Mouse (Mus musculus) lung, embryonic 14.5 days (tissue): ENCODE measurements around the gene Nckap1l. TPM values are rescaled to one million over a fixed set of nuclear protein-coding genes. Genes with fewer than 3 reads are reported as not detected.

Source experiments
- ATAC-seq: fragments of 200-750 bp; cut with Nextera tagmentation; 2 replicates; pipeline ENCODE4 v1.8.0; 2017; ENCODE audit warnings: mild to moderate bottlenecking, moderate TSS enrichment, moderate library complexity; ENCODE audit not compliant: insufficient read depth
- DNase-seq: peaks from one replicate; pipeline ENCODE4 v3.0.0-alpha.2; 2015
- H3K27ac ChIP-seq: fragments of 300-500 bp; sonication (generic); 2 replicates; pipeline ENCODE4 v1.5.1; 2014; ENCODE audit warnings: low read depth, mild to moderate bottlenecking, moderate library complexity
- H3K27me3 ChIP-seq: fragments of 300-500 bp; sonication (generic); 2 replicates; pipeline ENCODE4 v1.6.1; 2014; ENCODE audit warnings: low read length, control low read depth; ENCODE audit not compliant: insufficient read depth
- H3K36me3 ChIP-seq: fragments of 300-500 bp; sonication (generic); 2 replicates; pipeline ENCODE4 v1.6.1; 2014; ENCODE audit warnings: control low read depth; ENCODE audit not compliant: insufficient read depth
- H3K4me1 ChIP-seq: fragments of 300-500 bp; sonication (generic); 2 replicates; pipeline ENCODE4 v1.6.1; 2014; ENCODE audit warnings: antibody characterized with exemption, control low read depth; ENCODE audit not compliant: insufficient read depth
- H3K4me2 ChIP-seq: fragments of 300-500 bp; sonication (generic); 2 replicates; pipeline ENCODE4 v1.6.1; 2014; ENCODE audit warnings: mild to moderate bottlenecking
- H3K4me3 ChIP-seq: fragments of 300-500 bp; sonication (generic); 2 replicates; pipeline ENCODE4 v1.5.1; 2014; ENCODE audit warnings: low read depth, low read length
- H3K9ac ChIP-seq: fragments of 300-500 bp; sonication (generic); 2 replicates; pipeline ENCODE4 v1.6.1; 2014
- H3K9me3 ChIP-seq: fragments of 300-500 bp; sonication (generic); 2 replicates; pipeline ENCODE4 v1.6.1; 2016; ENCODE audit warnings: low read depth, low read length, control low read depth
- CTCF ChIP-seq: IDR thresholded peaks from 2 replicates; pipeline ENCODE4 v1.5.1; 2016; ENCODE audit warnings: antibody characterized with exemption, low read depth
- WGBS: fragments of 180-500 bp; shearing (Covaris S2); extraction: QIAGEN DNeasy Blood & Tissue Kit; methylation state at CpG from one replicate; pipeline ENCODE4 v1.1.7; 2014; 5-methylcytosine and 5-hydroxymethylcytosine counted together
- polyA plus RNA-seq: library from polyadenylated mRNA; unstranded; fragments of >200 nt; fragmentation: Nextera tagmentation; extraction: Ambion mirVana; gene quantifications from 2 replicates; pipeline ENCODE4 v1.2.1, GENCODE M21; 2014

Gene Nckap1l
- polyA plus RNA-seq, 1 experiment from 2014 or later, result 2.6 TPM

- WGBS, result 3% methylated on average over 1 of the region's 1 CpGs
- no peak for ATAC-seq
- no peaks in the 10 kb centered on the region for H3K4me1 ChIP-seq
Measured at GRCm38 (mm10) chr15:103482488-103482887, 28.9 kb downstream of the Nckap1l start.

DNA sequence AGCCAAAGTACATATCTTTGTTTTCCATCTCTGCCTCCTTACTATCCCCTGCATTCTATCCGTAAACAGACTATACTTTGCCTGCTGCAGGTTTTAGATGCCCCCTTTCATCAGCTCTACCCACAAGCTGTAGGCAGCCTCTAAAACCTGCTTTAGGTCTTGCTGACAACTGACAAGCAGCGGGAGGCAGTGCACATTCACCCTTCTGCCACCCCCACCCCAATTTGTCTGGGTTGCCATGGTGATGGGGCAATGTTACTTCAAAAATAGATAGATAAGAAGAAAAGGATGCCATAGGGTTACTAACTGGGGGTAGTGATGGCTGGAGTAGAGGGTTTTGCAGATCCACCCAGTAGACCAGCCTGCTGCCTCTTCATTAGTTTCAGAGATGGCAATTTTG is 30.9 kb downstream of the Nckap1l start:
- no peak for DNase-seq
- no peak overlapping the region for H3K4me2 ChIP-seq
- TF ChIP-seq CTCF, result no peak
- H3K27me3 ChIP-seq, result no peaks in the 10 kb centered on the region
- H3K4me1 ChIP-seq, result no peaks in the 10 kb centered on the region
- H3K9me3 ChIP-seq, result no peaks in the 10 kb centered on the region
- no peaks in the 10 kb centered on the region for H3K36me3 ChIP-seq
- H3K27ac ChIP-seq, result no peak overlapping the region
- H3K9ac ChIP-seq, result no peak overlapping the region
- WGBS, result 43% methylated on average over 2 of the region's 2 CpGs
- no peak overlapping the region for H3K4me3 ChIP-seq
- no peak for ATAC-seq

More at GRCm38 (mm10) chr15:103482488-103482887, 28.9 kb downstream of the Nckap1l start:
- TF ChIP-seq CTCF, result peak; percentile 49
- H3K9me3 ChIP-seq, result no peaks in the 10 kb centered on the region
- peak; percentile 68 for DNase-seq
- no peaks in the 10 kb centered on the region for H3K36me3 ChIP-seq
- no peak overlapping the region for H3K27ac ChIP-seq
- no peak overlapping the region for H3K9ac ChIP-seq
- H3K4me2 ChIP-seq, result no peak overlapping the region
- H3K4me3 ChIP-seq, result no peak overlapping the region
- H3K27me3 ChIP-seq, result no peaks in the 10 kb centered on the region

- no peak for TF ChIP-seq CTCF
- 54% methylated on average over 3 of the region's 3 CpGs for WGBS
- H3K27ac ChIP-seq, result no peak overlapping the region
- H3K4me3 ChIP-seq, result no peak overlapping the region
- no peak overlapping the region for H3K4me2 ChIP-seq
- no peaks in the 10 kb centered on the region for H3K27me3 ChIP-seq
- DNase-seq (no peak), ATAC-seq (no peak)
- no peaks in the 10 kb centered on the region for H3K4me1 ChIP-seq
- no peaks in the 10 kb centered on the region for H3K9me3 ChIP-seq
- no peak overlapping the region for H3K9ac ChIP-seq
- H3K36me3 ChIP-seq, result no peaks in the 10 kb centered on the region
Measured at GRCm38 (mm10) chr15:103485106-103485505, 31.5 kb downstream of the Nckap1l start.

- Histone ChIP-seq H3K4me3 (no peak overlapping the region), H3K4me2 (no peak overlapping the region), H3K36me3 (no peaks in the 10 kb centered on the region), H3K27me3 (no peaks in the 10 kb centered on the region), H3K4me1 (no peaks in the 10 kb centered on the region), H3K9ac (no peak overlapping the region), H3K9me3 (no peaks in the 10 kb centered on the region), H3K27ac (no peak overlapping the region)
- WGBS, result 50% methylated on average over 1 of the region's 1 CpGs
- no peak for TF ChIP-seq CTCF
- ATAC-seq (no peak), DNase-seq (no peak)
Measured at GRCm38 (mm10) chr15:103486658-103487057, 33.1 kb downstream of the Nckap1l start.

DNA sequence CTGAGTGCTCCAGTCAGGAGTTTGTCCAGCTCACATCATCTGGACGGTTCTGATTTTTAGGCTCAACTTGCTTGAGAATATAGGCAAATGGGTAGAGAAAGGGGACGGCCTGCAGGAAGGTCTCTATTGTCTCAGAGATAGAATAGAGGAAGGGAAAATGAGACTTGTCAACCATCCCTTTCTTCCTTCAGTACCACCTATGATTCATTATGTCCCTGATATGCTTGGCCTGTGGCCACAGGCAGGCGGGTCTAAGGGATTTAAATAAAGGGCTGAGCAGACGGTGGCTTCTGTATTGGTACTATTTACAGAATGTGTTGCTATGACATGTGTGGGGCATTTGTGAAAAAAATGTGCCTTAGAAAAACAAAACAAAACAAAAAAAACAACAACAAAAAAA is 34.7 kb downstream of the Nckap1l start:
- no peaks in the 10 kb centered on the region for H3K27me3 ChIP-seq
- H3K4me1 ChIP-seq, result no peaks in the 10 kb centered on the region
- WGBS, result 35% methylated on average over 4 of the region's 4 CpGs
- no peaks in the 10 kb centered on the region for H3K36me3 ChIP-seq
- no peak for TF ChIP-seq CTCF
- no peaks in the 10 kb centered on the region for H3K9me3 ChIP-seq
- DNase-seq, result no peak
- no peak overlapping the region for H3K4me3 ChIP-seq
- ATAC-seq, result no peak
- no peak overlapping the region for H3K4me2 ChIP-seq
- H3K27ac ChIP-seq, result no peak overlapping the region
- no peak overlapping the region for H3K9ac ChIP-seq

- H3K27me3 ChIP-seq, result no peaks in the 10 kb centered on the region
- no peaks in the 10 kb centered on the region for H3K9me3 ChIP-seq
- no peaks in the 10 kb centered on the region for H3K4me1 ChIP-seq
- no peak overlapping the region for H3K4me2 ChIP-seq
- no peak for DNase-seq
- TF ChIP-seq CTCF, result no peak
- H3K4me3 ChIP-seq, result no peak overlapping the region
- no peaks in the 10 kb centered on the region for H3K36me3 ChIP-seq
- ATAC-seq, result no peak
- H3K27ac ChIP-seq, result no peak overlapping the region
- H3K9ac ChIP-seq, result no peak overlapping the region
- 60% methylated on average over 10 of the region's 10 CpGs for WGBS
Measured at GRCm38 (mm10) chr15:103496204-103497140, 42.9 kb downstream of the Nckap1l start.

- no peak for DNase-seq
- WGBS, result 31% methylated on average over 3 of the region's 3 CpGs
- no peak for ATAC-seq
Measured at GRCm38 (mm10) chr15:103498157-103498556, 44.6 kb downstream of the Nckap1l start.

More at GRCm38 (mm10) chr15:103498157-103498556, 44.6 kb downstream of the Nckap1l start:
- Histone ChIP-seq H3K27me3 (peaks cover 7% of the 10 kb centered on the region), H3K9me3 (no peaks in the 10 kb centered on the region), H3K4me1 (no peaks in the 10 kb centered on the region), H3K27ac (no peak overlapping the region), H3K36me3 (no peaks in the 10 kb centered on the region), H3K4me3 (no peak overlapping the region), H3K4me2 (no peak overlapping the region), H3K9ac (no peak overlapping the region)
- no peak for TF ChIP-seq CTCF
